Mouse (Mus musculus): ENCODE results near the gene Trpm4. TPM values are rescaled to one million over a fixed set of nuclear protein-coding genes. Genes with fewer than 3 reads are reported as not detected.

Trpm4 gene
- polyA plus RNA-seq, 1 experiment from 2014 or later = 11.0 TPM

- Histone ChIP-seq H3K4me3 (no peak overlapping the region), H3K9me3 (no peaks in the 10 kb centered on the region), H3K27me3 (replicated peaks) (peaks cover 9% of the 10 kb centered on the region; the same call in 1 of the 2 replicates), H3K27ac (no peak overlapping the region), H3K4me2 (replicated peaks) (no peak overlapping the region), H3K4me1 (peaks cover 34% of the 10 kb centered on the region), H3K36me3 (peaks cover 17% of the 10 kb centered on the region), H3K9ac (no peak overlapping the region)
- 90% methylated on average over 11 of the region's 11 CpGs for WGBS
- no peak for ATAC-seq (ENCODE audit: low FRiP score, low read depth)
Measured at GRCm38 (mm10) chr7:45342081-45342480, 8.5 kb upstream of the Trpm4 start.

GRCm38 (mm10) chr7:45341303-45341702 is 7.7 kb upstream of the Trpm4 start:
- Histone ChIP-seq H3K27me3 (replicated peaks) (peaks cover 9% of the 10 kb centered on the region; the same call in 1 of the 2 replicates), H3K4me1 (peaks cover 34% of the 10 kb centered on the region), H3K36me3 (peaks cover 9% of the 10 kb centered on the region; the same call in 1 of the 2 replicates), H3K9ac (no peak overlapping the region), H3K27ac (no peak overlapping the region), H3K4me2 (replicated peaks) (peak overlapping the region; percentile 93), H3K4me3 (no peak overlapping the region), H3K9me3 (no peaks in the 10 kb centered on the region)
- WGBS = 5% methylated on average over 8 of the region's 8 CpGs
- ATAC-seq (ENCODE audit: low FRiP score, low read depth) = no peak

DNA sequence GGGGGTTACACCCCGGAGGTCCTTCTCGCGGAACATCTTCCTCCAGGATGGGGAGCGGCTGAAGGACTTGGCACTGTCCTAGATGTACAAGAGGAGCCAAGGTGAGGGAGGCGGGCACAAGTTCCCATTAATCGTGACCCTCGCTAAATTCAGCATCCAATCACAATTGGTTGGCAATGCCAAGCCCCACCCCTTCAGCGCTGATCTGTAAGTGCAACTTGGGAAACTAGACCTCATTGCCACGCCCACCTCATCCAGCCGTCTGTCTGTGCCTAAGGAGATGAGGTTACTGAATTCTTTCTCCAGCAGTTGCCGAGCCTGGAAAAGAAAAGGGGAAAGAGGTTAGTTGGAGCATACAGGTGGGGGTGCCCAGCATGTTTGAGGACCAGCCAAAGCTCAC is 7.1 kb upstream of the Trpm4 start:
- Histone ChIP-seq H3K27ac (no peak overlapping the region), H3K36me3 (peaks cover 3% of the 10 kb centered on the region; the same call in 1 of the 2 replicates), H3K4me2 (replicated peaks) (peak overlapping the region; percentile 93), H3K4me3 (peak overlapping the region; percentile 49), H3K27me3 (replicated peaks) (peaks cover 9% of the 10 kb centered on the region), H3K9me3 (no peaks in the 10 kb centered on the region), H3K4me1 (peaks cover 34% of the 10 kb centered on the region), H3K9ac (no peak overlapping the region)
- 2% methylated on average over 11 of the region's 11 CpGs for WGBS
- ATAC-seq (ENCODE audit: low FRiP score, low read depth) = no peak

GRCm38 (mm10) chr7:45340066-45340442 is 6.5 kb upstream of the Trpm4 start:
- no peak for ATAC-seq (ENCODE audit: low FRiP score, low read depth)
- Histone ChIP-seq H3K36me3 (peaks cover 3% of the 10 kb centered on the region; the same call in 1 of the 2 replicates), H3K4me2 (replicated peaks) (peak overlapping the region; percentile 93), H3K27ac (no peak overlapping the region), H3K9me3 (no peaks in the 10 kb centered on the region), H3K27me3 (replicated peaks) (peaks cover 9% of the 10 kb centered on the region), H3K4me3 (peak overlapping the region; percentile 49), H3K4me1 (peaks cover 38% of the 10 kb centered on the region), H3K9ac (0 out of 2 replicates have a peak overlapping the region, but pooled peaks have one; percentile 67)
- 0% methylated on average over 11 of the region's 11 CpGs for WGBS

GRCm38 (mm10) chr7:45339410-45340065 is 6.0 kb upstream of the Trpm4 start:
- Histone ChIP-seq H3K9me3 (no peaks in the 10 kb centered on the region), H3K4me3 (peak overlapping the region; percentile 49), H3K4me1 (peaks cover 41% of the 10 kb centered on the region), H3K4me2 (replicated peaks) (peak overlapping the region; percentile 93), H3K9ac (peak overlapping the region; percentile 67), H3K27me3 (replicated peaks) (peaks cover 9% of the 10 kb centered on the region), H3K27ac (no peak overlapping the region), H3K36me3 (peaks cover 3% of the 10 kb centered on the region; the same call in 1 of the 2 replicates)
- peak; percentile 85 for ATAC-seq (ENCODE audit: low FRiP score, low read depth)
- WGBS = under 1% methylated on average over 37 of the region's 39 CpGs

DNA sequence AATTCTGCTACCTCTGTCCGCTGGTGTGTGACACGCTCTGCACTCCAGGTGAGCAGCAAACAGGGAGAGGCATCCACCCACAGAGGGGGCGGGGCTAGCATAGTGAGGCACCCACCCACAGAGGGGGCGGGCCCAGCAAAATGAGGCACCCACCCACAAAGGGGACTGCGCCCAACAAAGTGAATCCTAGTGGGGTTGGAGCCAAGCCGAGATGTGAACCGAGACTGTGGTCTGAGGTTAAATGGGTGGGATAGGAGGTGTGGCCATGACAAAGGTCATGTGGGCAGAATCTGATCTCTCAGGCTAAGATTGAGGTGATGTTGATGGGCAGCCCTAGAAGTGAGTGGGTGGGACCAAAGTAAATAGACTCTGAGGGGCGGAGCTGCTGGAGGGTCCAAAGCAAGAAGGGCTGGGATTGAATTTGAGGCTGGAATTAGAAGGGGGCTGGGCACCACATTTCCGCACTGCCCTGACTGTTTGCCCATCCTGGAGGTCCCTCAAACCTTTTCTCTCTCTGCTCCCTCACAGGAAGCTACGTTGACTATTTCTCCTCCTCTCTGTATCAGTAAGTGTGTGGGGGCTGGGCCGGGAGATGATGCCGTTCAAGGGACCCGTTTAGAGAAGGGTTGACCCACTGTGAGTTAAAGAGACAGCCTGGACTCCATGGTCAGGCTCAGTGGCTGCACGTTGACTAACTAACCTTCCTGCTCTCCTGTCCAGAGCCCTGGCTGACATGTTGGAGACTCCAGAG is 4.8 kb upstream of the Trpm4 start:
- H3K9ac ChIP-seq = no peak overlapping the region
- H3K9me3 ChIP-seq = no peaks in the 10 kb centered on the region
- peaks cover 9% of the 10 kb centered on the region for H3K27me3 ChIP-seq (replicated peaks)
- H3K4me2 ChIP-seq (replicated peaks) = peak overlapping the region; percentile 93
- 3% methylated on average over 14 of the region's 14 CpGs for WGBS
- no peak overlapping the region for H3K4me3 ChIP-seq
- no peak overlapping the region for H3K27ac ChIP-seq
- H3K4me1 ChIP-seq = peaks cover 50% of the 10 kb centered on the region
- ATAC-seq (ENCODE audit: low FRiP score, low read depth) = no peak
- peaks cover 3% of the 10 kb centered on the region; the same call in 1 of the 2 replicates for H3K36me3 ChIP-seq

DNA sequence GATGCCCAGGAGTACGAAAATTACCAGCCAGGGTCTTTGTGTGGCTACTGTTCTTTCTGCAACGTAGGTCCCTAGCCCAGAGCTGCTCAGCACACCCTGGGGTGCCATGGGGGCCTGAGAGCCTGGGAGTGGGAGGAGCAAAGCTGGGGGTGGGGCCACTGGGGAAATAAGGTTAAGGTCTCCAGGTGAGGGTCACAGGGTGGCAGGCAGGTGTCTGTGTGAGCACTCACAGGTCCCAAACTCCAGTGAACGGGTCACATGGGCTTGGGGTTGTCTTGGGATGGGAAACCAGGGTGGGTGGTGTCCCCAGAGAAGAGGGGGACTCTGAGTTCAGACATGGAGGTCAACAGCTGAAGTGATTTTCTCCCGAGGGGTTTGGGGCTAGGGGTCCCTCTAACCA is 3.9 kb upstream of the Trpm4 start:
- no peak overlapping the region for H3K27ac ChIP-seq
- no peak overlapping the region for H3K9ac ChIP-seq
- H3K27me3 ChIP-seq (replicated peaks) = peaks cover 9% of the 10 kb centered on the region
- no peaks in the 10 kb centered on the region for H3K9me3 ChIP-seq
- ATAC-seq (ENCODE audit: low FRiP score, low read depth) = no peak
- H3K36me3 ChIP-seq = peaks cover 3% of the 10 kb centered on the region; the same call in 1 of the 2 replicates
- H3K4me1 ChIP-seq = peaks cover 58% of the 10 kb centered on the region
- 18% methylated on average over 4 of the region's 4 CpGs for WGBS
- no peak overlapping the region for H3K4me3 ChIP-seq
- H3K4me2 ChIP-seq (replicated peaks) = no peak overlapping the region

DNA sequence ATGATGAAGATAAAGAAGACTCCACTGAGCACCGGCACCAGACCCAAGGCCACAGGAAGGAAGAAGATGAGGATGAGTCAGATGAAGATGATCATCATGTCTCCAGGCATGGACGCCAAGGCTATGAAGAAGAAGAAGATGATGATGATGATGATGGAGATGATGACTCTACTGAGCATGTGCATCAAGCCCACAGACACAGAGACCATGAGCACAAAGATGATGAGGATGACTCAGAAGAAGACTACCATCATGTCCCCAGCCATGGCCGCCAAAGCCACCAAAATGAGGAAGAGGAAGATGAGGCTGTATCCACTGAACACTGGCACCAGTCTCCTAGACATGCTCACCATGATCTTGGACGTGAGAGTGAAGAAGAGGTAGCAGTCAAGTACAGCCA is 2.7 kb upstream of the Trpm4 start:
- no peak overlapping the region for H3K4me2 ChIP-seq (replicated peaks)
- H3K36me3 ChIP-seq = no peaks in the 10 kb centered on the region
- 90% methylated on average over 4 of the region's 4 CpGs for WGBS
- H3K4me1 ChIP-seq = peaks cover 57% of the 10 kb centered on the region
- H3K27ac ChIP-seq = no peak overlapping the region
- H3K4me3 ChIP-seq = no peak overlapping the region
- H3K27me3 ChIP-seq (replicated peaks) = peaks cover 12% of the 10 kb centered on the region
- no peak for ATAC-seq (ENCODE audit: low FRiP score, low read depth)
- no peak overlapping the region for H3K9ac ChIP-seq
- no peaks in the 10 kb centered on the region for H3K9me3 ChIP-seq

DNA sequence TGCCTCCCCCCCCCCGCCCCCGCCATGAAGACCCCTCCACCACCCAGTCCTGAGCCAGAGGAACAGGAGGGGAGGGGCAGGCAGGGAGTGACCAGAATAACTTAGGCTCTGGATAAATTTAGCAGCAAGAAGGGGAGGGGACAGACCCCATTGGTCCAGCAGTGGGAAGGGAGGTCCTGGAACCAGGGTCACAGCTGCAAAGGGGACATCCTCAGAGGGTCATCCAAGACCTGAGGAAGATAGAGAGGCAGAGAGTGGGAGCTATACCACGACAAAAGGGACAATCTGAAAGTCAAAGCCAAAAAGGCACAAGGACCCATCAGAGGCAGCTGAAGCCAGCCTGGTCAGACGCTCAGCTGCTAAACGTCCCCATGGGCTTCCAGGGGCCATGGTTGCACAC is 1.5 kb upstream of the Trpm4 start, which contains the start of gene Hrc:
TSS of gene Hrc (plus strand) at position 235 of the 400 bp plus-strand sequence.
- ATAC-seq (ENCODE audit: low FRiP score, low read depth) = no peak
- peaks cover 9% of the 10 kb centered on the region for H3K27me3 ChIP-seq (replicated peaks)
- peaks cover 45% of the 10 kb centered on the region for H3K4me1 ChIP-seq
- H3K36me3 ChIP-seq = no peaks in the 10 kb centered on the region
- no peak within 1 kb of the TSS for H3K27ac ChIP-seq
- no peak within 1 kb of the TSS for H3K9ac ChIP-seq
- no peaks in the 10 kb centered on the region for H3K9me3 ChIP-seq
- H3K4me3 ChIP-seq = peak within 1 kb of the TSS; percentile 54; the same call in 1 of the 2 replicates
- H3K4me2 ChIP-seq (replicated peaks) = peak within 1 kb of the TSS; percentile 87
- WGBS = 36% methylated on average over 5 of the region's 5 CpGs

DNA sequence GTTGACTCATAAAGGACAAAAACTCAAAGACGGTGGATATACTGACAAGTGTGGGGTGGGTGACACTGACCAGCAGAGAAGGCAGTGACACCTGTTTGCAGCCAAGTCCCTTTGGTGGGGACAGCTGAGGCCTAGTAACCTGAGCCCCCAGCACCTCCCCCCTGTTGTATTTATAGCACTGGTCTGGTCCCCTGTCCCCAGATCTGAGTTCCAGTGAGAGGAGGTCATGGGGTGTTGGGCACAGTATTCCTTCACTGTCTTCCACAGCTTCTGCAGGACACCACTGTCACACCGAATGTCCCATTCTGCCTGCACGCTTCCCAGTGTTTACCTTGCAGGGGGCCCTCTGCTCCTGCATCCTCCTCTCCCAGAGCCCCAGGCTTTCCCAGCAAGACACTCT is 1.0 kb upstream of the Trpm4 start:
- Histone ChIP-seq H3K9ac (no peak overlapping the region), H3K4me2 (replicated peaks) (peak overlapping the region; percentile 87; the same call in 1 of the 2 replicates), H3K36me3 (no peaks in the 10 kb centered on the region), H3K27me3 (replicated peaks) (peaks cover 9% of the 10 kb centered on the region), H3K27ac (no peak overlapping the region), H3K4me1 (peaks cover 40% of the 10 kb centered on the region), H3K9me3 (no peaks in the 10 kb centered on the region), H3K4me3 (no peak overlapping the region)
- no peak for ATAC-seq (ENCODE audit: low FRiP score, low read depth)
- WGBS = 39% methylated on average over 3 of the region's 3 CpGs

GRCm38 (mm10) chr7:45332685-45333425 is 725 bp downstream of the Trpm4 start:
- 2% methylated on average over 22 of the region's 22 CpGs for WGBS
- ATAC-seq (ENCODE audit: low FRiP score, low read depth) = peak; percentile 60
- peak overlapping the region; percentile 54 for H3K4me3 ChIP-seq

GRCm38 (mm10) chr7:45331502-45331901 is 2.1 kb downstream of the Trpm4 start:
- H3K9ac ChIP-seq = no peak overlapping the region
- H3K27me3 ChIP-seq (replicated peaks) = peaks cover 4% of the 10 kb centered on the region; the same call in 1 of the 2 replicates
- H3K9me3 ChIP-seq = no peaks in the 10 kb centered on the region
- H3K4me1 ChIP-seq = peaks cover 24% of the 10 kb centered on the region
- 81% methylated on average over 6 of the region's 6 CpGs for WGBS
- ATAC-seq (ENCODE audit: low FRiP score, low read depth) = no peak
- no peak overlapping the region for H3K4me3 ChIP-seq
- no peak overlapping the region for H3K4me2 ChIP-seq (replicated peaks)
- H3K36me3 ChIP-seq = 0 out of 2 replicates have a peak, but pooled peaks cover under 1% of the 10 kb centered on the region
- no peak overlapping the region for H3K27ac ChIP-seq

More at GRCm38 (mm10) chr7:45332685-45333425, 725 bp downstream of the Trpm4 start:
- H3K36me3 ChIP-seq = no peaks in the 10 kb centered on the region
- peak overlapping the region; percentile 87 for H3K4me2 ChIP-seq (replicated peaks)
- no peak overlapping the region for H3K27ac ChIP-seq
- peaks cover 5% of the 10 kb centered on the region for H3K27me3 ChIP-seq (replicated peaks)
- H3K9me3 ChIP-seq = no peaks in the 10 kb centered on the region
- peak overlapping the region; percentile 58; the same call in 1 of the 2 replicates for H3K9ac ChIP-seq
- peaks cover 24% of the 10 kb centered on the region for H3K4me1 ChIP-seq

Measured in neural tube, embryonic 12.5 days (tissue).